Mouse (Mus musculus) limb, embryonic 14.5 days (tissue): ENCODE measurements around the gene Gpr25. TPM values are rescaled to one million over a fixed set of nuclear protein-coding genes. Genes with fewer than 3 reads are reported as not detected.
A peak's percentile ranks its signal among the peaks of the same experiment; 100 is the strongest.

Experiments
- ATAC-seq: fragments of 200-750 bp; cut with Nextera tagmentation; 2 replicates; pipeline ENCODE4 v1.8.0; 2017; ENCODE audit warnings: low read depth, moderate number of reproducible peaks, moderate TSS enrichment; ENCODE audit not compliant: low FRiP score
- DNase-seq: peaks from one replicate; pipeline ENCODE4 v3.0.0-alpha.2; 2015; ENCODE audit warnings: low spot score
- H3K27ac ChIP-seq: fragments of 300-500 bp; sonication (generic); replicated peaks from 2 replicates; pipeline ENCODE4 v1.5.1; 2014; ENCODE audit warnings: low read depth, mild to moderate bottlenecking, low read length, moderate library complexity, mixed read lengths
- H3K27me3 ChIP-seq: fragments of 300-500 bp; sonication (generic); 2 replicates; pipeline ENCODE4 v1.6.1; 2014; ENCODE audit warnings: low read length, mixed read lengths; ENCODE audit not compliant: control insufficient read depth, insufficient read depth
- H3K36me3 ChIP-seq: fragments of 300-500 bp; sonication (generic); 2 replicates; pipeline ENCODE4 v1.6.1; 2014; ENCODE audit warnings: mild to moderate bottlenecking, low read length, moderate library complexity, mixed read lengths; ENCODE audit not compliant: control insufficient read depth, insufficient read depth
- H3K4me1 ChIP-seq: fragments of 300-500 bp; sonication (generic); 2 replicates; pipeline ENCODE4 v1.6.1; 2014; ENCODE audit warnings: antibody characterized with exemption, low read length, mixed read lengths; ENCODE audit not compliant: control insufficient read depth, insufficient read depth
- H3K4me2 ChIP-seq: fragments of 300-500 bp; sonication (generic); replicated peaks from 2 replicates; pipeline ENCODE4 v1.6.1; 2014; ENCODE audit warnings: low read depth, mild to moderate bottlenecking, low read length, moderate library complexity; ENCODE audit not compliant: severe bottlenecking
- H3K4me3 ChIP-seq: fragments of 300-500 bp; sonication (generic); replicated peaks from 2 replicates; pipeline ENCODE4 v1.5.1; 2014; ENCODE audit warnings: low read length
- H3K9ac ChIP-seq: fragments of 300-500 bp; sonication (generic); 2 replicates; pipeline ENCODE4 v1.6.1; 2014; ENCODE audit warnings: mild to moderate bottlenecking, low read depth, low read length, moderate library complexity; ENCODE audit not compliant: severe bottlenecking
- H3K9me3 ChIP-seq: fragments of 300-500 bp; sonication (generic); 2 replicates; pipeline ENCODE4 v1.6.1; 2016; ENCODE audit warnings: low read length; ENCODE audit not compliant: control insufficient read depth
- POLR2A ChIP-seq: fragments of 200-500 bp; IDR thresholded peaks from 2 replicates; pipeline ENCODE4 v1.8.0; 2012; ENCODE audit warnings: inconsistent platforms, mild to moderate bottlenecking, moderate library complexity, borderline replicate concordance; ENCODE audit not compliant: insufficient read depth, insufficient read length; ENCODE audit errors: extremely low read depth
- WGBS: fragments of 180-500 bp; shearing (Covaris S2); extraction: QIAGEN DNeasy Blood & Tissue Kit; methylation state at CpG from one replicate; pipeline ENCODE4 v1.1.7; 2014; 5-methylcytosine and 5-hydroxymethylcytosine counted together
- polyA plus RNA-seq, 2 experiments: library from polyadenylated mRNA; depleted of rRNA in 1 of 2; stranded (reverse) in 1 of 2; unstranded in 1 of 2; fragments of >200 nt; fragmentation: Nextera tagmentation in 1 of 2; extraction: Ambion mirVana in 1 of 2; gene quantifications; 2 replicates each; pipeline versions ENCODE4 v1.2.1 to v1.2.3; 2012 to 2014

Gpr25 gene
- polyA plus RNA-seq, 2 experiments = 0.21 to 0.68 TPM

DNA sequence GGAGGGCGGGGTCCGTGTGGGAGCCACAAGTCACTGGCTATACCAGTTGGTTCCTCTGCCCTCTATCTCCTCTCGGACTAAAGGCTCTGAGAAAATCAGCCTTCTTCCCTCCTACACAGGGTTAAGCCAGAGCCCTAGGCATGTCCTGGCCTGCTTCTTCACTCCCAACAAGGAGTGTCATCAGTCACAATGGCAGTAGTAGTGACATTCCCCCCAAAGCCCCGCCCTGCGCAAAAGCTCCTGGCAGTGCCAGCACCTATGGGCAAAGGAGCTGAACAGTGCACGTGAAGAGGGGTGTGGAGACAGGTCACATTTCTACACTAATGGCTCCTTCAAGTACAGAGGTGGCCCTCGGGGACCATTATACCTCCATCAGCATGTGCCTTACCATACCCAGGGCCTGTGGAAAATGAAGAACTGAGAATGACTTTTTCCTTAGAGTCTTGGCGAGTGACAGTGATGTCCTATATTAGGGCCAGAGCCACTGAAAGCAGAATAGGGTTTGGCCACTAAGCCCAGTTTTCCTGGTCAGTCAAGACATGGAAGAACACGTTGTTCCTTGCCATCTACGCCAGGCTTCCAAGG lies 36.8 kb downstream of the Gpr25 start:
- H3K4me1 ChIP-seq = peaks cover 11% of the 10 kb centered on the region
- ATAC-seq (no peak), DNase-seq (no peak)
- 81% methylated on average over 10 of the region's 10 CpGs for WGBS
- no peak overlapping the region for H3K4me2 ChIP-seq
- H3K27ac ChIP-seq = no peak overlapping the region
- TF ChIP-seq POLR2A = no peak
- H3K9ac ChIP-seq = no peak overlapping the region
- no peaks in the 10 kb centered on the region for H3K9me3 ChIP-seq
- H3K36me3 ChIP-seq = peaks cover 68% of the 10 kb centered on the region
- H3K4me3 ChIP-seq = no peak overlapping the region
- no peaks in the 10 kb centered on the region for H3K27me3 ChIP-seq

DNA sequence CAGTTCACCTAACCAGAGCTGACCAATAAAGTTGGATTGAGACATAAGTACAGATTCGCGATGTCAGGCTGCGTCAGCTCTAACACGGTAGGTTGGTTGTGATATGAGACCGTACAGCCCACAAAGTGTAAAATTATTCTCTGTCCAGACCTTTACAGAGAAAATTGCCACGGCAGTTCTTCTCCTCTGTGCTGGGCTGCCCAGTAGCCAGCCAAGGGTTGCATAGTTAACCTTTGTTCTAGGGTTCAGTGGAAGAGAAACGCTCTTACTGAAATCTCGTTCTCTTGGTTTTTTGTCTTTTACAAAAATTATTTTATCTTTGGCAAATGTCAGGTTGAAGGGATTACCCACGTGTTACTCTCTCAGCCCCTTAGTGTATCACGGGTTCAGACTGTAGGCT lies 38.3 kb downstream of the Gpr25 start:
- Histone ChIP-seq H3K27me3 (no peaks in the 10 kb centered on the region), H3K9me3 (no peaks in the 10 kb centered on the region), H3K4me1 (no peaks in the 10 kb centered on the region), H3K4me2 (no peak overlapping the region), H3K4me3 (no peak overlapping the region), H3K36me3 (peaks cover 75% of the 10 kb centered on the region), H3K27ac (no peak overlapping the region), H3K9ac (no peak overlapping the region)
- no peak for TF ChIP-seq POLR2A
- ATAC-seq (no peak), DNase-seq (no peak)
- WGBS = 91% methylated on average over 10 of the region's 10 CpGs

DNA sequence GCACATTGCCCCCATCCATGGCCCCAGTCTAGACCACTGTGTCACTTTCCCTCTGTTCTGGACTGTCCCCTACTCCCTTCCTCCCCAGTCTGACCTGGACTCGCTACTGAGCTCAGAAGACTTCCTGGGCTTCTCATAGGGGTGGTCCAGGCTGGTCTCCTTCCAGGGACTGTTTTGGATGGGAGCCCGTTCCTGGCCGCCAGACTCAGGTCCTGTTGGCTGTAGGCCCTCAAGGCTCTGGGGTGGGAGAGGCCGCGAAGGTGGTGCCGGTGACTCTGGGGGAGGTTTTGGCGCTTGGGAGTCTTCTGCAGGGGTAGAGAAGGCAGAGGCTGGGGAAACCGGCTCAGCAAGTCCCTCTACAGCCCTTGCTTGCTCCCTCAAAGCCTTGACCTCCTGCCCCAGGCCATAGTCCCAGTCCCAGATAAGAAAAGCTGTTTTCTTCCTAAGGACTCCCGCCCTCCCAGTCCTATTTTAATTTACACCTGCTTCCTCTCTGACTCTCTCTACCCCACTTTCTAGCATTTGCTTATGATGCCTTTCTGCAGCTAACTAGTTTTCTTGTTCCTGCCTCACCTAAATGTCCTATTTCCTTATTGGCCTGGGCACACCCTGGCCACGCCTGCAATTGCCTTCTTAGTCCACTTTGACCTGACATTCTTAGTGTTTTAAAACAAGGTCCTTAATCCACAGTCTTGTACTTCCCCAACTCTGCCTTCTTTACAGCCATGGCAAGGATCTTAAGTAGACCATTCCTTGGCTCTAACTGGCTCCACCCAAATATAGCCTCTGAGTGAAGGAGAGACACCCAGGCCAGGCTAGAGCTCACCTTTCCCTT lies 40.4 kb downstream of the Gpr25 start:
- H3K4me2 ChIP-seq = no peak overlapping the region
- TF ChIP-seq POLR2A = no peak
- H3K9me3 ChIP-seq = no peaks in the 10 kb centered on the region
- 81% methylated on average over 9 of the region's 10 CpGs for WGBS
- no peak overlapping the region for H3K27ac ChIP-seq
- no peak overlapping the region for H3K9ac ChIP-seq
- H3K4me1 ChIP-seq = no peaks in the 10 kb centered on the region
- no peaks in the 10 kb centered on the region for H3K27me3 ChIP-seq
- H3K4me3 ChIP-seq = no peak overlapping the region
- DNase-seq = no peak
- peaks cover 73% of the 10 kb centered on the region for H3K36me3 ChIP-seq
- ATAC-seq = no peak

DNA sequence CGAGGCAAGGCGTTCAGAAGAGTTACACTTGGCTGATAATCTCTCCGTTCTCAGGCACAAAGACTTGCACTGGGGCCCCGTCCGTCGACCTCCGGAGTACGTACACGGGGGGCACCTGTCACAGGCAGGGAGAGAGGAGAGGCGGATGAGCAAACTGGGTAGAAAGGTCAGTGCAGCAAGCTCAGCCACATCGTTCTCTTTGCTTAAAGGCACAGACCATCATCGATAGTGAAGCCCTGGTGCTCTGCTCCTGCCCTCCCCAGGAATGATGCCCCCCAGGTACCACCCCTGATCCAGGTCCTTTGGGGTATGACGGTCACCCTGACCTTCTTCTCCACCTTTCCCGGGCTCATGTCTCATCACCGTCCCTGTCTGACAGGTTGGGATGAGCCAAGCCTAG lies 46.4 kb downstream of the Gpr25 start:
- Histone ChIP-seq H3K9ac (no peak overlapping the region), H3K4me1 (no peaks in the 10 kb centered on the region), H3K27ac (no peak overlapping the region), H3K36me3 (peaks cover 48% of the 10 kb centered on the region), H3K4me3 (no peak overlapping the region), H3K9me3 (no peaks in the 10 kb centered on the region), H3K27me3 (no peaks in the 10 kb centered on the region), H3K4me2 (no peak overlapping the region)
- 88% methylated on average over 15 of the region's 15 CpGs for WGBS
- ATAC-seq = no peak
- TF ChIP-seq POLR2A = no peak
- DNase-seq = no peak

DNA sequence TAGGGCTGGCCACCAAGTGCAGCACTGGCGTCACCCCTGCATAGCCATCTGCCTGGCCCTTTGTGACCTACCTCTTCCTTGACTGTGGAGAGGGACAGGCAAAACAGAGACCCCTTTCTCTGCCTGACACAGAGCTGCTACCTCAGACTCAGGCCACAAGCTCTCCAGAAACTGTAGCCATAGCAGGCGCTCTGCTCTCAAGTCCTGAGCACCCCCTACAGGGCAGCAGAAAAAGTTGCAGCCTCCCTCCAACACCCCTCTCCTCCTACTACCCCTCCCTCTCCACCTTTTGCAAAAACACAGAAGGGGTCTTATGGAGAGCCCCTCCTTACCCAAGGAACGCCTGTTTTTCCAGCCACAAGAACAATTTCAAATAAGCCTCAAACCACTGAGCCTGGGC lies 47.9 kb downstream of the Gpr25 start, which contains the start of gene Mroh3:
Mroh3 (minus strand) TSS at position 26 of the 400 bp plus-strand sequence.
- Histone ChIP-seq H3K36me3 (peaks cover 38% of the 10 kb centered on the region), H3K4me2 (no peak within 1 kb of the TSS), H3K4me3 (no peak within 1 kb of the TSS), H3K27ac (0 out of 2 replicates have a peak within 1 kb of the TSS, but pooled peaks have one; percentile 13), H3K9me3 (no peaks in the 10 kb centered on the region), H3K4me1 (no peaks in the 10 kb centered on the region), H3K9ac (no peak within 1 kb of the TSS), H3K27me3 (no peaks in the 10 kb centered on the region)
- no peak for TF ChIP-seq POLR2A
- WGBS = 35% methylated on average over 3 of the region's 3 CpGs
- DNase-seq (peak; percentile 46), ATAC-seq (peak; percentile 70)

Other genes with a start within 250 kb of the Gpr25 start
- gene Ascl5, start 210.1 kb downstream of the Gpr25 start, polyA plus RNA-seq (2012; rRNA removed) = 0.18 and 0.36 TPM in 2 replicates
- not detected in 2 replicates for gene Ascl5, start 210.1 kb downstream of the Gpr25 start, polyA plus RNA-seq (2014; fragmentation: Nextera tagmentation; extraction: Ambion mirVana)
- 16.6 and 22.4 TPM in 2 replicates for gene Cacna1s, start 208.1 kb downstream of the Gpr25 start, polyA plus RNA-seq (2012; rRNA removed)
- gene Cacna1s, start 208.1 kb downstream of the Gpr25 start, polyA plus RNA-seq (2014; fragmentation: Nextera tagmentation; extraction: Ambion mirVana) = 4.3 and 6.9 TPM in 2 replicates
- 10.9 and 13.2 TPM in 2 replicates for gene Kif21b, start 129.5 kb downstream of the Gpr25 start, polyA plus RNA-seq (2012; rRNA removed)
- 3.6 and 3.8 TPM in 2 replicates for gene Kif21b, start 129.5 kb downstream of the Gpr25 start, polyA plus RNA-seq (2014; fragmentation: Nextera tagmentation; extraction: Ambion mirVana)
- gene Mroh3, start 48.0 kb downstream of the Gpr25 start, polyA plus RNA-seq (2012; rRNA removed) = 0.68 and 0.96 TPM in 2 replicates
- 0.17 TPM in 1 of 2 replicates, not detected in the other for gene Mroh3, start 48.0 kb downstream of the Gpr25 start, polyA plus RNA-seq (2014; fragmentation: Nextera tagmentation; extraction: Ambion mirVana)
- gene Inava, start 26.6 kb downstream of the Gpr25 start, polyA plus RNA-seq (2012; rRNA removed) = 17.3 and 27.6 TPM in 2 replicates
- 16.0 and 19.0 TPM in 2 replicates for gene Inava, start 26.6 kb downstream of the Gpr25 start, polyA plus RNA-seq (2014; fragmentation: Nextera tagmentation; extraction: Ambion mirVana)
- 13.7 and 15.0 TPM in 2 replicates for gene Camsap2, start 85.2 kb upstream of the Gpr25 start, polyA plus RNA-seq (2012; rRNA removed)
- gene Camsap2, start 85.2 kb upstream of the Gpr25 start, polyA plus RNA-seq (2014; fragmentation: Nextera tagmentation; extraction: Ambion mirVana) = 17.2 and 17.7 TPM in 2 replicates
- gene Ddx59, start 154.4 kb upstream of the Gpr25 start, polyA plus RNA-seq (2012; rRNA removed) = 10.4 and 12.3 TPM in 2 replicates
- 18.4 and 22.3 TPM in 2 replicates for gene Ddx59, start 154.4 kb upstream of the Gpr25 start, polyA plus RNA-seq (2014; fragmentation: Nextera tagmentation; extraction: Ambion mirVana)
- gene Kif14, start 205.5 kb upstream of the Gpr25 start, polyA plus RNA-seq (2012; rRNA removed) = 4.5 and 5.1 TPM in 2 replicates
- 6.2 and 6.9 TPM in 2 replicates for gene Kif14, start 205.5 kb upstream of the Gpr25 start, polyA plus RNA-seq (2014; fragmentation: Nextera tagmentation; extraction: Ambion mirVana)